Mouse (Mus musculus): ENCODE measurements around the gene Cyp2f2.

Cyp2f2 gene

GRCm38 (mm10) chr7:27153205-27153764, 33.6 kb downstream of the Cyp2f2 start, which contains the start of gene Cyp2t4:
TSS of gene Cyp2t4 (plus strand) at chr7:27153714.
- no peak for DNase-seq (ENCODE audit: extremely low read depth, low read depth, low spot score)

- no peak for DNase-seq (ENCODE audit: extremely low read depth, low read depth, low spot score)
Observed at GRCm38 (mm10) chr7:27156005-27156404, 36.3 kb downstream of the Cyp2f2 start.

- no peak for DNase-seq (ENCODE audit: extremely low read depth, low read depth, low spot score)
Observed at GRCm38 (mm10) chr7:27158171-27158570, 38.5 kb downstream of the Cyp2f2 start.

GRCm38 (mm10) chr7:27159256-27159655, 39.5 kb downstream of the Cyp2f2 start:
- no peak for DNase-seq (ENCODE audit: extremely low read depth, low read depth, low spot score)

GRCm38 (mm10) chr7:27159882-27160281, 40.2 kb downstream of the Cyp2f2 start:
- no peak for DNase-seq (ENCODE audit: extremely low read depth, low read depth, low spot score)

- DNase-seq (ENCODE audit: extremely low read depth, low read depth, low spot score), result no peak
Observed at GRCm38 (mm10) chr7:27160921-27161320, 41.2 kb downstream of the Cyp2f2 start.

GRCm38 (mm10) chr7:27161744-27162143, 42.0 kb downstream of the Cyp2f2 start:
- DNase-seq (ENCODE audit: extremely low read depth, low read depth, low spot score), result no peak

- no peak for DNase-seq (ENCODE audit: extremely low read depth, low read depth, low spot score)
Observed at GRCm38 (mm10) chr7:27162780-27163449, 43.2 kb downstream of the Cyp2f2 start.

- DNase-seq (ENCODE audit: extremely low read depth, low read depth, low spot score), result no peak
Observed at GRCm38 (mm10) chr7:27163450-27163805, 43.7 kb downstream of the Cyp2f2 start.

GRCm38 (mm10) chr7:27164112-27164947, 44.6 kb downstream of the Cyp2f2 start:
- DNase-seq (ENCODE audit: extremely low read depth, low read depth, low spot score), result no peak

- DNase-seq (ENCODE audit: extremely low read depth, low read depth, low spot score), result no peak
Observed at GRCm38 (mm10) chr7:27165007-27165655, 45.4 kb downstream of the Cyp2f2 start.

GRCm38 (mm10) chr7:27165696-27166095, 46.0 kb downstream of the Cyp2f2 start:
- DNase-seq (ENCODE audit: extremely low read depth, low read depth, low spot score), result no peak

- DNase-seq (ENCODE audit: extremely low read depth, low read depth, low spot score), result no peak
Observed at GRCm38 (mm10) chr7:27166229-27166613, 46.5 kb downstream of the Cyp2f2 start.

GRCm38 (mm10) chr7:27166614-27167474, 47.1 kb downstream of the Cyp2f2 start, which contains the start of gene Egln2:
TSS of gene Egln2 (minus strand) at chr7:27166802.
- peak; percentile 81 for DNase-seq (ENCODE audit: extremely low read depth, low read depth, low spot score)

- DNase-seq (ENCODE audit: extremely low read depth, low read depth, low spot score), result no peak
Observed at GRCm38 (mm10) chr7:27167475-27168094, 47.9 kb downstream of the Cyp2f2 start.

- DNase-seq (ENCODE audit: extremely low read depth, low read depth, low spot score), result no peak
Observed at GRCm38 (mm10) chr7:27168371-27168770, 48.7 kb downstream of the Cyp2f2 start.

- no peak for DNase-seq (ENCODE audit: extremely low read depth, low read depth, low spot score)
Observed at GRCm38 (mm10) chr7:27170981-27171380, 51.3 kb downstream of the Cyp2f2 start.

- no peak for DNase-seq (ENCODE audit: extremely low read depth, low read depth, low spot score)
Observed at GRCm38 (mm10) chr7:27174496-27174895, 54.8 kb downstream of the Cyp2f2 start.

- DNase-seq (ENCODE audit: extremely low read depth, low read depth, low spot score), result no peak
Observed at GRCm38 (mm10) chr7:27174896-27175295, 55.2 kb downstream of the Cyp2f2 start.

GRCm38 (mm10) chr7:27177942-27178323, 58.2 kb downstream of the Cyp2f2 start:
- DNase-seq (ENCODE audit: extremely low read depth, low read depth, low spot score), result no peak
